Mouse (Mus musculus): ENCODE measurements around the gene Lpgat1.

DNA sequence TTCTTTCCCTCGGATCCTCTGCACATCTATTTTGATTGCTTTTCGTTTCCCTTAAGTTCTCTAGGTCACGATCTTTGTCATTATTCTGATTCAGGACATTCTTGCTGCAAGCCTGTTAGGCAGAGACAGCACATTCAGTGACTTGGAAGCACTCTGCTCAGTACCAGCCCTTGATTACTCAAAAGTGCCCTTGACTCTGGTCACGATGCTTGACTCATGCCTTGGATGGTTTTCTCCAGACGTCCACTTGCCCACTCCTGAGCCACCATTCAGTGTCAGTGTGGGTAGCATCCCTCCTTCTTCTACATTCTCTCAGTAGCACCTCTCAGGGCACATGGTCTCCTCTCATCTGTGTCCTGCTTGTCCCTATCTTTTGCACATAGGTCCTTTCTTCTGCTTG lies 43.6 kb upstream of the Lpgat1 start:
- TF ChIP-seq CTCF (conservative IDR thresholded peaks at IDR 0.05; ENCODE audit: low read length) (no peak), NANOG (IDR thresholded peaks at IDR 0.05; ENCODE audit: borderline replicate concordance, low read length) (no peak), POU5F1 (IDR thresholded peaks at IDR 0.05; ENCODE audit: borderline replicate concordance, low read length) (no peak)
